Mouse (Mus musculus): ENCODE measurements around the gene Wdr27. TPM values are rescaled to one million over a fixed set of nuclear protein-coding genes. Genes with fewer than 3 reads are reported as not detected.

Gene Wdr27
- polyA plus RNA-seq, 1 experiment from 2014 or later: 8.4 TPM

GRCm38 (mm10) chr17:14806808-14807207, 136.2 kb downstream of the Wdr27 start:
- Histone ChIP-seq H3K9me3 (replicated peaks) (no peaks in the 10 kb centered on the region), H3K36me3 (ENCODE audit: poor library complexity, severe bottlenecking) (no peaks in the 10 kb centered on the region), H3K27ac (no peak overlapping the region), H3K4me1 (no peaks in the 10 kb centered on the region), H3K9ac (no peak overlapping the region), H3K4me3 (no peak overlapping the region), H3K4me2 (no peak overlapping the region), H3K27me3 (no peaks in the 10 kb centered on the region)
- ATAC-seq: no peak
- 89% methylated on average over 7 of the region's 7 CpGs for WGBS

- H3K27me3 ChIP-seq: no peaks in the 10 kb centered on the region
- no peaks in the 10 kb centered on the region for H3K4me1 ChIP-seq
- no peak overlapping the region for H3K9ac ChIP-seq
- no peaks in the 10 kb centered on the region for H3K36me3 ChIP-seq (ENCODE audit: poor library complexity, severe bottlenecking)
- H3K9me3 ChIP-seq (replicated peaks): no peaks in the 10 kb centered on the region
- ATAC-seq: no peak
- no peak overlapping the region for H3K4me2 ChIP-seq
- no peak overlapping the region for H3K27ac ChIP-seq
- no peak overlapping the region for H3K4me3 ChIP-seq
- 84% methylated on average over 4 of the region's 4 CpGs for WGBS
Observed at GRCm38 (mm10) chr17:14799243-14799642, 143.7 kb downstream of the Wdr27 start.

- Histone ChIP-seq H3K4me2 (no peak overlapping the region), H3K9me3 (replicated peaks) (peaks cover 9% of the 10 kb centered on the region; the same call in 1 of the 2 replicates), H3K36me3 (ENCODE audit: poor library complexity, severe bottlenecking) (no peaks in the 10 kb centered on the region), H3K27ac (no peak overlapping the region), H3K9ac (no peak overlapping the region), H3K4me3 (no peak overlapping the region), H3K4me1 (no peaks in the 10 kb centered on the region), H3K27me3 (no peaks in the 10 kb centered on the region)
- no peak for ATAC-seq
- 92% methylated on average over 4 of the region's 4 CpGs for WGBS
Observed at GRCm38 (mm10) chr17:14795074-14795473, 147.9 kb downstream of the Wdr27 start.

- H3K9ac ChIP-seq: no peak overlapping the region
- H3K4me1 ChIP-seq: no peaks in the 10 kb centered on the region
- H3K27ac ChIP-seq: no peak overlapping the region
- H3K4me3 ChIP-seq: no peak overlapping the region
- WGBS: 93% methylated on average over 5 of the region's 5 CpGs
- H3K36me3 ChIP-seq (ENCODE audit: poor library complexity, severe bottlenecking): no peaks in the 10 kb centered on the region
- ATAC-seq: no peak
- no peaks in the 10 kb centered on the region for H3K9me3 ChIP-seq (replicated peaks)
- no peaks in the 10 kb centered on the region for H3K27me3 ChIP-seq
- no peak overlapping the region for H3K4me2 ChIP-seq
Observed at GRCm38 (mm10) chr17:14779356-14779755, 163.6 kb downstream of the Wdr27 start.

- Histone ChIP-seq H3K27me3 (no peaks in the 10 kb centered on the region), H3K27ac (no peak overlapping the region), H3K4me3 (no peak overlapping the region), H3K4me1 (no peaks in the 10 kb centered on the region), H3K36me3 (ENCODE audit: poor library complexity, severe bottlenecking) (no peaks in the 10 kb centered on the region), H3K4me2 (no peak overlapping the region), H3K9me3 (replicated peaks) (no peaks in the 10 kb centered on the region), H3K9ac (no peak overlapping the region)
- ATAC-seq: no peak
- WGBS: 78% methylated on average over 4 of the region's 4 CpGs
Observed at GRCm38 (mm10) chr17:14771339-14771738, 171.6 kb downstream of the Wdr27 start.

- Histone ChIP-seq H3K4me3 (no peak overlapping the region), H3K4me1 (no peaks in the 10 kb centered on the region), H3K27ac (no peak overlapping the region), H3K9me3 (replicated peaks) (no peaks in the 10 kb centered on the region), H3K36me3 (ENCODE audit: poor library complexity, severe bottlenecking) (no peaks in the 10 kb centered on the region), H3K27me3 (no peaks in the 10 kb centered on the region), H3K4me2 (no peak overlapping the region), H3K9ac (no peak overlapping the region)
- WGBS: 84% methylated on average over 5 of the region's 5 CpGs
- ATAC-seq: no peak
Observed at GRCm38 (mm10) chr17:14770377-14770776, 172.6 kb downstream of the Wdr27 start.

Other genes with a start within 250 kb of the Wdr27 start
- 0.22 and 0.37 TPM in 2 replicates for gene Thbs2, start 248.9 kb downstream of the Wdr27 start, polyA plus RNA-seq (2015; fragmentation: Nextera tagmentation; extraction: Ambion mirVana)
- 28.8 and 31.6 TPM in 2 replicates for gene 1600012H06Rik, start within 50 bp of the Wdr27 start, polyA plus RNA-seq (2015; fragmentation: Nextera tagmentation; extraction: Ambion mirVana)
- gene Phf10, start 18.1 kb upstream of the Wdr27 start, polyA plus RNA-seq (2015; fragmentation: Nextera tagmentation; extraction: Ambion mirVana): 20.5 and 22.0 TPM in 2 replicates
- 12.4 and 15.6 TPM in 2 replicates for gene 9030025P20Rik, start 35.3 kb upstream of the Wdr27 start, polyA plus RNA-seq (2015; fragmentation: Nextera tagmentation; extraction: Ambion mirVana)
- gene Gm3417, start 35.6 kb upstream of the Wdr27 start, polyA plus RNA-seq (2015; fragmentation: Nextera tagmentation; extraction: Ambion mirVana): 1.1 TPM in 1 of 2 replicates, not detected in the other
- gene Gm3435, start 67.0 kb upstream of the Wdr27 start, polyA plus RNA-seq (2015; fragmentation: Nextera tagmentation; extraction: Ambion mirVana): 10.4 and 10.6 TPM in 2 replicates
- 92.7 and 94.3 TPM in 2 replicates for gene Ermard, start 98.0 kb upstream of the Wdr27 start, polyA plus RNA-seq (2015; fragmentation: Nextera tagmentation; extraction: Ambion mirVana)
- 0.41 TPM in 1 of 2 replicates, not detected in the other for gene Tcte3, start 98.3 kb upstream of the Wdr27 start, polyA plus RNA-seq (2015; fragmentation: Nextera tagmentation; extraction: Ambion mirVana)
- 5.6 and 7.0 TPM in 2 replicates for gene Gm3448, start 98.4 kb upstream of the Wdr27 start, polyA plus RNA-seq (2015; fragmentation: Nextera tagmentation; extraction: Ambion mirVana)